Mouse (Mus musculus) spleen, adult 2 months (tissue): Measurements from ENCODE around the gene Mybpc2. TPM values are rescaled to one million over a fixed set of nuclear protein-coding genes. Genes with fewer than 3 reads are reported as not detected.

ENCODE experiments used
- DNase-seq, 2 experiments: peaks; one replicate each; pipeline versions ENCODE4 v3.0.0 to v3.0.0-alpha.2; 2012 to 2021; ENCODE audit warnings: low spot score in 2 of 2, low read depth in 1 of 2
- H3K27ac ChIP-seq: fragments of 200-500 bp; 2 replicates; pipeline ENCODE4 v1.5.1; 2012; ENCODE audit warnings: low read length, inconsistent platforms; ENCODE audit not compliant: insufficient read depth
- H3K27me3 ChIP-seq: fragments of 200-500 bp; 2 replicates; pipeline ENCODE4 v1.6.1; 2012; ENCODE audit warnings: mild to moderate bottlenecking, moderate library complexity, low read length, inconsistent platforms; ENCODE audit not compliant: control insufficient read depth, insufficient read depth
- H3K36me3 ChIP-seq: fragments of 200-500 bp; 2 replicates; pipeline ENCODE4 v1.6.1; 2012; ENCODE audit warnings: mild to moderate bottlenecking, low read length, inconsistent platforms; ENCODE audit not compliant: control insufficient read depth, insufficient read depth
- H3K4me1 ChIP-seq: fragments of 200-500 bp; 2 replicates; pipeline ENCODE4 v1.6.1; 2011; ENCODE audit warnings: inconsistent platforms; ENCODE audit not compliant: control insufficient read depth, insufficient read depth, insufficient read length
- H3K4me3 ChIP-seq: fragments of 200-500 bp; 2 replicates; pipeline ENCODE4 v1.5.1; 2011; ENCODE audit warnings: mild to moderate bottlenecking, inconsistent platforms; ENCODE audit not compliant: insufficient read depth, insufficient read length; ENCODE audit errors: extremely low read depth
- CTCF ChIP-seq: fragments of 200-500 bp; IDR thresholded peaks from 2 replicates; pipeline ENCODE4 v1.5.1; 2011; ENCODE audit warnings: mild to moderate bottlenecking, inconsistent platforms; ENCODE audit not compliant: insufficient read depth, insufficient read length, insufficient replicate concordance; ENCODE audit errors: extremely low read depth
- POLR2A ChIP-seq: fragments of 200-500 bp; IDR thresholded peaks from 2 replicates; pipeline ENCODE4 v1.6.1; 2011; ENCODE audit warnings: low read depth, low read length, inconsistent platforms
- WGBS: fragments of 180-500 bp; shearing (Covaris S2); methylation state at CpG from one replicate; pipeline ENCODE4 v1.1.7; 2018; 5-methylcytosine and 5-hydroxymethylcytosine counted together
- polyA plus RNA-seq: library from polyadenylated mRNA; depleted of rRNA; stranded (reverse); fragments of >200 nt; gene quantifications from 2 replicates; pipeline ENCODE4 v1.2.3, GENCODE M21; 2012

The Mybpc2 gene
- polyA plus RNA-seq, 1 experiment = 1.4 TPM

- Histone ChIP-seq H3K36me3 (peaks cover 34% of the 10 kb centered on the region), H3K27me3 (no peaks in the 10 kb centered on the region), H3K4me3 (no peak overlapping the region), H3K4me1 (peaks cover 12% of the 10 kb centered on the region; the same call in 1 of the 2 replicates), H3K27ac (0 out of 2 replicates have a peak overlapping the region, but pooled peaks have one; percentile 4)
- no peak for TF ChIP-seq CTCF
- no peak for TF ChIP-seq POLR2A
- 54% methylated on average over 3 of the region's 3 CpGs for WGBS
- no peak for DNase-seq
Measured at GRCm38 (mm10) chr7:44546274-44546673, 21.8 kb upstream of the Mybpc2 start.

DNA sequence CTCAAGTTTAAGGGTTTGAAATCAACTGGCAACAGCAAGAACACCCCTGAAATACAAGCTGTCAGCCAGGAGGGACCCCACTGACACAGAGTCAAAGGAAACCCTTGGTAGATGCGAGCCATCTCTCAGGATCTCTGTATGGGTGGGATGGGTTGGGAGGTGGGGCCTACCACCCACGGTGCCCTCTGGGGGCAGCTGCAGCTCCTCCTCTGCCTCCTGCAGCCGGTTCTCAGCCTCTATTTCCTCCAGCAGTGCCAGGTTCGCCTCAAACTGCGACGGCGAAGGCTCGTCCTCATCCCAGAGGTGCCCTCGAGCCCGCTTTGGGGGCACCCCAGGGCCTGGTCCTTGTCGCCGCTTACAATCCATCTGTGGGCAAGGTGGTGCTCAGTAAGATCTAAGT is 18.6 kb upstream of the Mybpc2 start:
- WGBS = 82% methylated on average over 12 of the region's 12 CpGs
- TF ChIP-seq POLR2A (no peak), CTCF (no peak)
- Histone ChIP-seq H3K27me3 (no peaks in the 10 kb centered on the region), H3K4me3 (no peak overlapping the region), H3K36me3 (peaks cover 44% of the 10 kb centered on the region), H3K4me1 (peaks cover 12% of the 10 kb centered on the region; the same call in 1 of the 2 replicates), H3K27ac (no peak overlapping the region)
- no peak for DNase-seq

DNA sequence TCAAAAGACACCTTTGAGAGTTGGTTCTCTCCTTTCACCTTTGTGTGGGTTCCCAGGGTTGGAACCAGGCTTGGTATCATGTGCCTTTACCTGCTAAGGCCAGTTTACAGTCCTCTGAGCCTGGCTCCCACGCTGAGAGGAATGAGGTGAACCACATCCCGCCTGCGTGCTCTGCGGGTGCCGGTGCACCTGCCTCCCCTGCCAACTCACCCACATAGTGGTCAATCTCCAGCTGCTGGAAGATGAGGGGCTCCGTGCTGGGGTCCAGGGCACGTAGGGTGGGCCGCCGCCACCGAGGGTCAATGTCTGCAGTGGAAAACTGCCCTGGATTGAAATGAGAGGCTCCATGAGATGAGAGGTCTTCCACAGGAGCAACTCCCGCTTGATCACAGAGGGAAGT is 18.1 kb upstream of the Mybpc2 start:
- H3K27ac ChIP-seq = no peak overlapping the region
- H3K4me1 ChIP-seq = peaks cover 9% of the 10 kb centered on the region; the same call in 1 of the 2 replicates
- DNase-seq = no peak
- H3K27me3 ChIP-seq = no peaks in the 10 kb centered on the region
- WGBS = 76% methylated on average over 11 of the region's 11 CpGs
- no peak overlapping the region for H3K4me3 ChIP-seq
- TF ChIP-seq CTCF (no peak), POLR2A (no peak)
- peaks cover 49% of the 10 kb centered on the region for H3K36me3 ChIP-seq

DNA sequence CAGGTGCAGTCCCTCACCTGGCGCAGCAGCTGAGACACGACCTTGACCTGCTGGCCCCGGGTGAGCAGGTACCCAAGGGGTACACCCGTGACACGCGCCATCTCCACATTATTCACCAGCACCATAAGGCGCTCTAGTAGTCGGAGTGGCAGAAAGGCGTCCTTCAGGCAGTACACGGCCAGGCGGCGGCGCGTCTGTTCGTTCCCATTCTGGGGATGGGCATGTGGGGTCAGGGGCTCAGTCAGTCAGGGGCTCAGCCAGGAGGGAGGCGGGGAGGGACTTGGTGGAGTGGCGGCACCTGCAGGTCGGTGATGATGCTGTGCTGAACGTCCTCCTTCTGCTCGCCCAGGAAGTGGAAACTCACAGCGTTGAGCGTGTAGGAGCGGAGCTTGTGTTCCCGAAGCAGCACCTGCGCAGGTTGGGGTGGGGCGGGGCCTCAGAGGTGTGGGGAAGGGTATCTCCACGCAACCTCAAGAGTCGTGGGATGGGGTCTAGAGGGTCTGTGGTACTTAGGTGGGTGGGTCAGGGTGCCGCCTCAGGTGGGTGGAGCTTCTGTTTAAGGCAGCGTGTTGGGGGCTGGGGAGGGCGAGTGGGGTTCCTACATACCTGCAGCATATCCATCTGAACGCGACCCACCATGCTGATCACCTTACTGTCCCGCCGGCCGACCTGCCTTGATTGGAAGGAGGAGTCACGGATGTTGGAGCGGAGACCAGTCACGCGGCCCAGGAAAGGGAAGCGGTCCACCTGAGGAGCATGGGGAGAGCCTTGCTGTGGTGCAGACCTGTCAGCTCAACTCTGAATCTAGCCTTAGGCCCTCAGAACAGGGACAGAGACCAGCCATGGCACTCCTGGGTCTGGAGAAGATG is 14.5 kb upstream of the Mybpc2 start:
- no peak for DNase-seq
- no peak overlapping the region for H3K4me3 ChIP-seq
- H3K27ac ChIP-seq = no peak overlapping the region
- 94% methylated on average over 41 of the region's 41 CpGs for WGBS
- TF ChIP-seq POLR2A (no peak), CTCF (no peak)
- peaks cover 54% of the 10 kb centered on the region for H3K36me3 ChIP-seq
- H3K27me3 ChIP-seq = no peaks in the 10 kb centered on the region
- peaks cover 21% of the 10 kb centered on the region; the same call in 1 of the 2 replicates for H3K4me1 ChIP-seq

DNA sequence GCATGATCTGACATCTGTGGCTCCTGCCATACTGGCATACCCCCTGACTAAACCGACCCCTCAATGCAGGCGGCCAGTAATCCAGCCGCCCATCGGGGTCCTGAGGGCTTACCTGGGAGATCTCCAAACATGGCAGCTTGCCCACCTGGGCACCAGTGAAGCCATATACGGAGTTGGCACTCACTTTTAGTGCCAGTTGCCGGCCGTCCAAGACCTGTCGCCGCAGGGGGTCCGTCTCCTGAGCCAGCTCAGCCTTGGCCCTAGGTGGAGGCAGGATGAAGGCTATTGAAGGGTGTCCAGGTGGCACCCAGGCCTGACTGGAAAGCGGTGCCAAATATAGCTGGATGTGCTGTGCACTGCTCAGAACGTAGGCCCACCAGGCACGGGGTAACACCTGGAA is 13.0 kb upstream of the Mybpc2 start:
- H3K27ac ChIP-seq = no peak overlapping the region
- no peaks in the 10 kb centered on the region for H3K27me3 ChIP-seq
- no peak overlapping the region for H3K4me3 ChIP-seq
- no peak for DNase-seq
- WGBS = 95% methylated on average over 13 of the region's 13 CpGs
- peaks cover 50% of the 10 kb centered on the region for H3K36me3 ChIP-seq
- TF ChIP-seq POLR2A = no peak
- TF ChIP-seq CTCF = no peak
- peaks cover 29% of the 10 kb centered on the region; the same call in 1 of the 2 replicates for H3K4me1 ChIP-seq

DNA sequence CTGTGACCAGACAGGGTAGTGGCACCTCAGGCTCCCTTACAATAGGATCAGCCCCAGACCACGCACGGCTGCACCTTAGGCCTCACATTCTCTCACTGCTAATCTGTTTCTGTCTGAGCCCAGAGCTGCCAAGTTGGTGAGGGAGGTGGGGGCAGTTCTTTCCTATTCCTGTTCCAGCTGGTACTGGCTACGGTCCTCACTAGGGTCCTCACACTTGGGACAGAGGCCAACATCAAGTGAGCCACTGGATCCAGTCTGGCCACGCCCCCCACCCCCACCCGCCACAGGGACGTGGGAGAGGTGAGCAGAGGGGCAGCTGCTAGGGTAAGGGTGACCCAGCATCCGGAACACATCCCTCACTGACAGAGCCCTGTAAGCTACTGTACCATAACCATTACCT is 12.6 kb upstream of the Mybpc2 start:
- Histone ChIP-seq H3K27ac (peak overlapping the region; percentile 79; the same call in 1 of the 2 replicates), H3K36me3 (peaks cover 45% of the 10 kb centered on the region), H3K4me1 (peaks cover 32% of the 10 kb centered on the region; the same call in 1 of the 2 replicates), H3K4me3 (no peak overlapping the region), H3K27me3 (no peaks in the 10 kb centered on the region)
- 82% methylated on average over 7 of the region's 7 CpGs for WGBS
- DNase-seq = no peak
- TF ChIP-seq POLR2A = no peak
- TF ChIP-seq CTCF = no peak

- peaks cover 41% of the 10 kb centered on the region for H3K36me3 ChIP-seq
- peaks cover 32% of the 10 kb centered on the region; the same call in 1 of the 2 replicates for H3K4me1 ChIP-seq
- 78% methylated on average over 6 of the region's 6 CpGs for WGBS
- H3K27ac ChIP-seq = peak overlapping the region; percentile 79
- TF ChIP-seq CTCF (no peak), POLR2A (no peak)
- DNase-seq = no peak
- H3K27me3 ChIP-seq = no peaks in the 10 kb centered on the region
- H3K4me3 ChIP-seq = no peak overlapping the region
Measured at GRCm38 (mm10) chr7:44536590-44536968, 12.1 kb upstream of the Mybpc2 start.
